Mouse (Mus musculus): ENCODE data around the gene Disp1. TPM values are rescaled to one million over a fixed set of nuclear protein-coding genes. Genes with fewer than 3 reads are reported as not detected.

The Disp1 gene
- polyA plus RNA-seq, 1 experiment from 2014 or later: 10.4 TPM

- no peak overlapping the region for H3K4me2 ChIP-seq (ENCODE audit: low read depth, low read length)
- no peaks in the 10 kb centered on the region for H3K9me3 ChIP-seq (replicated peaks; ENCODE audit: control insufficient read depth, low read length)
- WGBS: 75% methylated on average over 5 of the region's 5 CpGs
- peaks cover 6% of the 10 kb centered on the region for H3K4me1 ChIP-seq (ENCODE audit: control insufficient read depth, insufficient read depth, low read length)
- no peak overlapping the region for H3K4me3 ChIP-seq (replicated peaks; ENCODE audit: low read length)
- H3K9ac ChIP-seq (ENCODE audit: low read length): no peak overlapping the region
- H3K27ac ChIP-seq (ENCODE audit: low read length): no peak overlapping the region
- no peak for ATAC-seq (ENCODE audit: insufficient read depth, low FRiP score)
- no peaks in the 10 kb centered on the region for H3K36me3 ChIP-seq (ENCODE audit: control insufficient read depth, insufficient read depth, low read length)
- no peaks in the 10 kb centered on the region for H3K27me3 ChIP-seq (ENCODE audit: control insufficient read depth, insufficient read depth, low read length)
These were observed 42.0 kb downstream of the Disp1 start for GRCm38 (mm10) chr1:183179316-183179715.

- no peak overlapping the region for H3K4me2 ChIP-seq (ENCODE audit: low read depth, low read length)
- no peak overlapping the region for H3K4me3 ChIP-seq (replicated peaks; ENCODE audit: low read length)
- ATAC-seq (ENCODE audit: insufficient read depth, low FRiP score): no peak
- H3K27me3 ChIP-seq (ENCODE audit: control insufficient read depth, insufficient read depth, low read length): no peaks in the 10 kb centered on the region
- no peak overlapping the region for H3K9ac ChIP-seq (ENCODE audit: low read length)
- 82% methylated on average over 8 of the region's 8 CpGs for WGBS
- H3K27ac ChIP-seq (ENCODE audit: low read length): no peak overlapping the region
- no peaks in the 10 kb centered on the region for H3K4me1 ChIP-seq (ENCODE audit: control insufficient read depth, insufficient read depth, low read length)
- H3K36me3 ChIP-seq (ENCODE audit: control insufficient read depth, insufficient read depth, low read length): no peaks in the 10 kb centered on the region
- H3K9me3 ChIP-seq (replicated peaks; ENCODE audit: control insufficient read depth, low read length): no peaks in the 10 kb centered on the region
These were observed 46.1 kb downstream of the Disp1 start for GRCm38 (mm10) chr1:183175236-183175635.

GRCm38 (mm10) chr1:183171095-183171494 is 50.2 kb downstream of the Disp1 start:
- H3K4me2 ChIP-seq (ENCODE audit: low read depth, low read length): no peak overlapping the region
- WGBS: 47% methylated on average over 5 of the region's 5 CpGs
- H3K27me3 ChIP-seq (ENCODE audit: control insufficient read depth, insufficient read depth, low read length): no peaks in the 10 kb centered on the region
- no peak overlapping the region for H3K4me3 ChIP-seq (replicated peaks; ENCODE audit: low read length)
- H3K36me3 ChIP-seq (ENCODE audit: control insufficient read depth, insufficient read depth, low read length): no peaks in the 10 kb centered on the region
- no peak overlapping the region for H3K9ac ChIP-seq (ENCODE audit: low read length)
- no peak overlapping the region for H3K27ac ChIP-seq (ENCODE audit: low read length)
- ATAC-seq (ENCODE audit: insufficient read depth, low FRiP score): no peak
- H3K9me3 ChIP-seq (replicated peaks; ENCODE audit: control insufficient read depth, low read length): no peaks in the 10 kb centered on the region
- H3K4me1 ChIP-seq (ENCODE audit: control insufficient read depth, insufficient read depth, low read length): no peaks in the 10 kb centered on the region

- H3K4me3 ChIP-seq (replicated peaks; ENCODE audit: low read length): no peak overlapping the region
- H3K9me3 ChIP-seq (replicated peaks; ENCODE audit: control insufficient read depth, low read length): peaks cover 4% of the 10 kb centered on the region; the same call in 1 of the 2 replicates
- no peak overlapping the region for H3K4me2 ChIP-seq (ENCODE audit: low read depth, low read length)
- H3K27me3 ChIP-seq (ENCODE audit: control insufficient read depth, insufficient read depth, low read length): no peaks in the 10 kb centered on the region
- peaks cover 9% of the 10 kb centered on the region for H3K4me1 ChIP-seq (ENCODE audit: control insufficient read depth, insufficient read depth, low read length)
- H3K36me3 ChIP-seq (ENCODE audit: control insufficient read depth, insufficient read depth, low read length): 0 out of 2 replicates have a peak, but pooled peaks cover 2% of the 10 kb centered on the region
- WGBS: 77% methylated on average over 6 of the region's 6 CpGs
- ATAC-seq (ENCODE audit: insufficient read depth, low FRiP score): no peak
- no peak overlapping the region for H3K9ac ChIP-seq (ENCODE audit: low read length)
- no peak overlapping the region for H3K27ac ChIP-seq (ENCODE audit: low read length)
These were observed 52.9 kb downstream of the Disp1 start for GRCm38 (mm10) chr1:183168465-183168864.

- Histone ChIP-seq H3K27me3 (ENCODE audit: control insufficient read depth, insufficient read depth, low read length) (no peaks in the 10 kb centered on the region), H3K27ac (ENCODE audit: low read length) (no peak overlapping the region), H3K36me3 (ENCODE audit: control insufficient read depth, insufficient read depth, low read length) (0 out of 2 replicates have a peak, but pooled peaks cover 2% of the 10 kb centered on the region), H3K4me1 (ENCODE audit: control insufficient read depth, insufficient read depth, low read length) (peaks cover 9% of the 10 kb centered on the region), H3K9ac (ENCODE audit: low read length) (no peak overlapping the region), H3K4me3 (replicated peaks; ENCODE audit: low read length) (no peak overlapping the region), H3K9me3 (replicated peaks; ENCODE audit: control insufficient read depth, low read length) (peaks cover 4% of the 10 kb centered on the region; the same call in 1 of the 2 replicates), H3K4me2 (ENCODE audit: low read depth, low read length) (no peak overlapping the region)
- WGBS: 74% methylated on average over 12 of the region's 12 CpGs
- no peak for ATAC-seq (ENCODE audit: insufficient read depth, low FRiP score)
These were observed 53.5 kb downstream of the Disp1 start for GRCm38 (mm10) chr1:183167776-183168175.

GRCm38 (mm10) chr1:183166700-183167099 is 54.6 kb downstream of the Disp1 start:
- Histone ChIP-seq H3K27me3 (ENCODE audit: control insufficient read depth, insufficient read depth, low read length) (no peaks in the 10 kb centered on the region), H3K4me1 (ENCODE audit: control insufficient read depth, insufficient read depth, low read length) (peaks cover 9% of the 10 kb centered on the region), H3K36me3 (ENCODE audit: control insufficient read depth, insufficient read depth, low read length) (0 out of 2 replicates have a peak, but pooled peaks cover 2% of the 10 kb centered on the region), H3K9me3 (replicated peaks; ENCODE audit: control insufficient read depth, low read length) (peaks cover 4% of the 10 kb centered on the region; the same call in 1 of the 2 replicates), H3K4me3 (replicated peaks; ENCODE audit: low read length) (no peak overlapping the region), H3K4me2 (ENCODE audit: low read depth, low read length) (no peak overlapping the region), H3K9ac (ENCODE audit: low read length) (no peak overlapping the region), H3K27ac (ENCODE audit: low read length) (no peak overlapping the region)
- 92% methylated on average over 5 of the region's 5 CpGs for WGBS
- no peak for ATAC-seq (ENCODE audit: insufficient read depth, low FRiP score)

- 32% methylated on average over 8 of the region's 8 CpGs for WGBS
- H3K4me2 ChIP-seq (ENCODE audit: low read depth, low read length): peak overlapping the region; percentile 21; the same call in 1 of the 2 replicates
- peaks cover 4% of the 10 kb centered on the region; the same call in 1 of the 2 replicates for H3K9me3 ChIP-seq (replicated peaks; ENCODE audit: control insufficient read depth, low read length)
- ATAC-seq (ENCODE audit: insufficient read depth, low FRiP score): no peak; the same call in 1 of the 2 replicates
- no peak overlapping the region for H3K9ac ChIP-seq (ENCODE audit: low read length)
- peaks cover 9% of the 10 kb centered on the region for H3K4me1 ChIP-seq (ENCODE audit: control insufficient read depth, insufficient read depth, low read length)
- 0 out of 2 replicates have a peak, but pooled peaks cover 2% of the 10 kb centered on the region for H3K36me3 ChIP-seq (ENCODE audit: control insufficient read depth, insufficient read depth, low read length)
- H3K27me3 ChIP-seq (ENCODE audit: control insufficient read depth, insufficient read depth, low read length): no peaks in the 10 kb centered on the region
- H3K27ac ChIP-seq (ENCODE audit: low read length): peak overlapping the region; percentile 62; the same call in 1 of the 2 replicates
- no peak overlapping the region for H3K4me3 ChIP-seq (replicated peaks; ENCODE audit: low read length)
These were observed 56.7 kb downstream of the Disp1 start for GRCm38 (mm10) chr1:183164648-183165071.

GRCm38 (mm10) chr1:183164190-183164580 is 57.1 kb downstream of the Disp1 start:
- ATAC-seq (ENCODE audit: insufficient read depth, low FRiP score): no peak
- Histone ChIP-seq H3K27ac (ENCODE audit: low read length) (peak overlapping the region; percentile 62; the same call in 1 of the 2 replicates), H3K36me3 (ENCODE audit: control insufficient read depth, insufficient read depth, low read length) (0 out of 2 replicates have a peak, but pooled peaks cover 2% of the 10 kb centered on the region), H3K4me3 (replicated peaks; ENCODE audit: low read length) (no peak overlapping the region), H3K4me1 (ENCODE audit: control insufficient read depth, insufficient read depth, low read length) (peaks cover 9% of the 10 kb centered on the region), H3K27me3 (ENCODE audit: control insufficient read depth, insufficient read depth, low read length) (no peaks in the 10 kb centered on the region), H3K4me2 (ENCODE audit: low read depth, low read length) (0 out of 2 replicates have a peak overlapping the region, but pooled peaks have one; percentile 21), H3K9me3 (replicated peaks; ENCODE audit: control insufficient read depth, low read length) (peaks cover 4% of the 10 kb centered on the region; the same call in 1 of the 2 replicates), H3K9ac (ENCODE audit: low read length) (no peak overlapping the region)
- WGBS: 62% methylated on average over 6 of the region's 6 CpGs

GRCm38 (mm10) chr1:183163512-183164189 is 57.7 kb downstream of the Disp1 start:
- Histone ChIP-seq H3K4me1 (ENCODE audit: control insufficient read depth, insufficient read depth, low read length) (peaks cover 9% of the 10 kb centered on the region), H3K27ac (ENCODE audit: low read length) (peak overlapping the region; percentile 38; the same call in 1 of the 2 replicates), H3K27me3 (ENCODE audit: control insufficient read depth, insufficient read depth, low read length) (no peaks in the 10 kb centered on the region), H3K9me3 (replicated peaks; ENCODE audit: control insufficient read depth, low read length) (peaks cover 4% of the 10 kb centered on the region; the same call in 1 of the 2 replicates), H3K4me3 (replicated peaks; ENCODE audit: low read length) (no peak overlapping the region), H3K9ac (ENCODE audit: low read length) (no peak overlapping the region), H3K36me3 (ENCODE audit: control insufficient read depth, insufficient read depth, low read length) (0 out of 2 replicates have a peak, but pooled peaks cover 2% of the 10 kb centered on the region), H3K4me2 (ENCODE audit: low read depth, low read length) (no peak overlapping the region)
- ATAC-seq (ENCODE audit: insufficient read depth, low FRiP score): no peak
- WGBS: 65% methylated on average over 5 of the region's 5 CpGs

All from stomach, embryonic 16.5 days (tissue).